Mouse (Mus musculus): ENCODE data around the gene Polr3h.
A peak's percentile ranks its signal among the peaks of the same experiment; 100 is the strongest.
"Not testable (repeated sequence)": the region's sequence is repeated elsewhere in the genome, so short reads cannot be mapped to it uniquely, and the experiment has no call there.

Polr3h gene

DNA sequence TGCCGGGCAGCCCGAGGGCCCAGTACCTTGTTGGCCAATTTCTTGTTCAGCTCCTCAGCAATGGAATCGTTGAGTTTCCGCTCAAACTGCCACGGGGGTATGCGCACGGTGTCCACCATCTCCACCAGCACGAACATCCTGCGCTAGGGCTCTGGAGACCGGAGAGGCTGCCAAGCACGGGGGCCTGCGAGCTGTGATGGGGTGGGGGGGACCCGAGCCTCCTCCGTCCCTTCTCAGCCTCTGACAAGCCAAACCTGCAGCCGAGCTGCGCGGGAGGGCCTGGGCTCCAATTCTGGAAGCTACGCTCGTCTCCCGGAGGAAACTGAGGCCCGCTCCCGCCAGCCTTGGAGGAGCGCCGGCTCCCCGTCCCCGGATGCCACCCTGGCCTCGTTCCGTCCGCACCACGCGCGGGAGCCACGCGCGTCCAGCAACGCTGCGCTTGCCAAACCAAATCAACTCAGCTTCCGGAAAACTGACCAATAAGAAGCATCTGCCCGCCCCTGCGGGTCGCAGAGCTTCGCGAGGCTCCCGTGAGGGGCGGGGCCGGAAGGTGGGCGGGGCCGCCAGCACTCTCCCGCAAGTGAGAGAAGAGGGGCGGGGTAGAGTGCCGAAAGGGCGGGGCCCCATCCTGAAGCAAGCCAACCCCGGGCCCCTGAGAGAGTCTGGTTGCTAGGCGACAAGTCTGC lies at the start of gene Polr3h:
TSS of gene Polr3h (minus strand) at position 481 of the 686 bp plus-strand sequence.
- peak; percentile 97 to 98 for DNase-seq

DNA sequence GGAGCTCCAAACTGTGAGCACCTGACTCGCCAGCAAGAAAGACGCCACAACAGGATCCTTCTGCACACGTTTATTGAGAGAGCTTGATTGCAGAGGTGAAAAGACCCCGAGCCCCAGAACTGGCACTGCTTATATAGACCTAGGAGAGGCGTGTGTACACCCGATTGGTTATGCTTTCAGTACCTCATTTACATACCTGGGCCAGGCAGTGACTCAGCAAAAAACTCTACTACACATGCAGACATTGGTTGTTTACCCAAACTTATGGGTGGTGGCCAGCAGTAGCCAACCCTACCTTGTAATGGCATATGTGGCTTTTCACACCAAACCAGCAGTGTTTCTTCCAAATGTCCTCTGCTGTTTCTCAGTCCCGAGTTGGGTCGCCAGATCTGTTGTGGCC lies 49.1 kb upstream of the Polr3h start:
- not testable (repeated sequence) for DNase-seq

DNA sequence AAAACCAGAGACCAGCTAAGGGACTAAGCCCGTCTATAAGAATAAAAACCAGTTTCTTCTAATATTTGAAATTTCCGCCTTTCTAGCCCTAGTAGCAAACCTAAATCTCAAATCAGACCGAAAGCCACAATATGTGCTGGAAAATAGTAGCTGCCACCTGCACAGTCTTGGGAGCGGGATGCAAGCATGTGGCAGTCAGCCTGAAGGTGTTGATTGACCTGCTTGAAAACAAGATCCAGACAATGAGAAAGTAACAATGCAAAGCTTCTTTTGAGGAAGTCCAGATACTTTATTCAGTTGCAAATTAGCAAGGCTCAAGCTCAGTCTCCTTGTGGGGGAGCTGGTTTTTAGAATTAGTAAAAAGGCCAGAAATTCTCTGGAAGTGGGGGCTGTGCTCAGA lies 44.5 kb upstream of the Polr3h start:
- not testable (repeated sequence) for DNase-seq

DNA sequence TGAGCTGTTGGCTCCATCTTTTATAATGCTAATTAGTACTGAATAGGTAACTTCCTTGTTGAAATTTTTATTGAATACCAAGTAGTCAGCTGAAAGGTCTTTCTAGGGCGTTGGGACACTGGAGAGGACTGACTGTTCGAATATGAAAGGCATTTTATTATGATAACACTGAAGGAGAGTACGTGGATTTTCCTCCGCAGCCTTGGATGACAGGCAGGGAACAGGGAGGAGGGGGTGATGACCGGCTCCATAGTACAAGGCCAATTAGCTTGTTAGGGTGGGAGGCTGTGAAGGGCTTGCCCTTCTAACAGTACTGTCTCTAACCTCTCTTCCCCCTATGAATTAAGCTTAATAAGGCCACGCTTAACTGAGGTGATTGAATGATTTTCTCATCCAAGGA lies 43.6 kb upstream of the Polr3h start:
- DNase-seq = not testable (repeated sequence)

DNA sequence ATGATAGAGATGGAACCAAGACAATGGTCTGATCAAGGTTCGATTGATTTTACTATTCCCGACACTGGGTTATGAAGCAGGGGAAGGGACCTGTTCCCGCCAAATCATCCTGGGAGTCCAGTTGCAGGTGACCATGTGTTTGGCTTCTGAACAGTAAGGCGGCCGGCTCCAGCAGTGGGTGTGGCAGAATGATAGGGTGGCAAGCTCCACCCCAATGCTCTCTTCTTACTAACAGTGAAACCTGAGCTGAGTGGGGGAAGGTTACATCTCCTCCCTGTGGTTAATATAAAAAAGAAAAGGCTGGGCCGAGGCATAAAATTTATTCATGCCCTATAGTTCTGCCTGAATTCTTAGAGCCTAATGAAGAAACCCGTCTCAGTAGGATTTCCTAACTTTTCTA lies 43.1 kb upstream of the Polr3h start:
- no peak for DNase-seq

DNA sequence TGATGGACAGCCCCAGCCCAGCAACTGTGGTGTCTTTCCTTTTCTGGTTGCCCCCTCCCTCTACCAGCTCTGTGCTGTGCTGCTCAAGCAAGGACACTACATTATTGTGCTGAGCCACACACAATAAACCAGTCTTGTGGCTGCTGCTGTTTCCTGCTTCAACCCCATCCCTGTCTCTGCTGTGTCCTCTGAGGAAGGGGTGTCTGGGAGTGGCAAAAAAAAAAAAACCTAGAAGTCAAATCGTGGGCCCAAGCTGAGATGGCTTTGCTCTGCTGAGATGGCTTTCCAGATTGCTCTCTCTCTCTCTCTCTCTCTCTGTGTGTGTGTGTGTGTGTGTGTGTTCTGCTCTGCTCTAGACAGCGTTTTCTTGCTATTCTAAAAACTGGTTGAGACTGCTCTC lies 42.4 kb upstream of the Polr3h start:
- no peak for DNase-seq

DNA sequence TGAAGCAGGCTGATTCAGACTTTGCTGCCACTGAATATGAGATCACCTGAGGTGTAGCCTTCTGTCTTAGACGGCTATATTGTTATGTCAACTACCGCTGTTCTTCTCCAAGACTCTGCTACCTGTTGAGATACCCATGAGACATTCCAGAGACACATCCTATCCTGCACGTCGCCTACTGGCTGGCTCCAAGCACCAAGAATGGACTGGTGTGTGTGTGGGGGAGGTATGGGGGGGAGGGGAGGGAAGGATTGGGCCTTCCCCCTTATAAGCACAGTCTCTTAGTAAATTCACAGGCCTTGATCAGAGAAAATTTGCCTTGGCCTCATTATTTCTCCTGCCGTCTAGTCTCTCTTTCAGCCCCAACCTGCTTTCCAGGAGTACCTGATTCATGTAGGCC lies 41.8 kb upstream of the Polr3h start:
- no peak for DNase-seq

DNA sequence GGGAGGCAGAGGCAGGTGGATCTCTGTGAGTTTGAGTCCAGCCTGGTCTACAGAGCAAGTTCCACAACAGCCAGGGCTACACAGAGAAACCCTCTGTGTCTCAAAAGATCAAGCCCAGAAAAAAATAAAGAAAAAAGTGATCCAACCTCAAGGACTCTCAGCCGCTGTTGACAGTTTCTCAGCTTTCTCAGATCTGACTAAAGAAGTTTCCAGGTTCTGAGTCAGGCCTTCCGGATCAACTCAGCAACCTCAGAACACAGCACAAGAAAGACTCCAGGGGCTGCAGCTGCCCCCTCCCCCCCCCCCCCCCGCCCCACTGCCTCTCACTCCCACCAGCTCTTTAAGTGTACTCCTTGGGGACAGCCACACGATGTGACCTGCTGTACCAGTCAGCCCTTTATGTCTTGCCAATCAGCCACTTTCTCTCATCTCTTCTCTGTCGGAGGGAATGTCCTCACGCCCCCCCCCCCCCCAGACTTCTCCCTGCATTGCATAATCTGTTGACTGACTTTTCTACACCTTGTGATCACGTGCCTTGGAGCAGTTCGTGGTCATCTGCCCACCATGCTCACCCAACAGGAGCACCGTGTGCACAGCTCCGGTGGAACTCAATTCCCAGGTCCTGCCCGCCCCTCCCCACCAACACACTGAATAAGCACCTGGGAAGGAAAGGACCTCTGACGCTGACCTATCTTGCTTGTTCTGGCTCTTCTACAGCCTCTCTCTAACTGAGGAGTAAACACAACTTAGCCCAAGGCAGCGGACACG lies 40.2 kb upstream of the Polr3h start:
- no peak for DNase-seq

DNA sequence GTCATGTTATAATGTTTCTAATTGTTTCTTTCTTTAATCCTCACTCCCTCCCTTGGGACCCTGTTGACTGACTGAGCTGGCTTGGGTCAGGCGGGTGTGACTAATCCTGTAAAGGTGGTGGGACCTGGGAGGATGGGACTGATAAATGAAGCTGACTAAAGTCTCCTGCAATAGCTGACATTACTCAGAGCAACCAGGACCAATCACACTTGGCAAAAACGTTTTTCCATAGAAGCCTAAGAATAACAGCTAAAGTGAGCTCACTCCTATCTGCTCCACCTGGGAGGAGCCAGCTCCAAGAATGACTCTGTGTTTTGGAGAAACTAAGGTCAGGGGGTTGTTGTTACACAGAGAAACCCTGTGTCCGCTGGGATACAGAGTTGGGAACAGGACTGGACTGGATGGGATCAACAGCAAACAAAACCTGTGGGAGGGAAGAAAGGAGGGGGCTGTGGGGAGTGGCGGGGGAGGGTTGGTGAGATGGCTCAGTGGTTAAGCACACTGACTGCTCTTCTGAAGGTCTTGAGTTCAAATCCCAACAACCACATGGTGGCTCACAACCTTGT lies 39.0 kb upstream of the Polr3h start:
- DNase-seq = no peak

DNA sequence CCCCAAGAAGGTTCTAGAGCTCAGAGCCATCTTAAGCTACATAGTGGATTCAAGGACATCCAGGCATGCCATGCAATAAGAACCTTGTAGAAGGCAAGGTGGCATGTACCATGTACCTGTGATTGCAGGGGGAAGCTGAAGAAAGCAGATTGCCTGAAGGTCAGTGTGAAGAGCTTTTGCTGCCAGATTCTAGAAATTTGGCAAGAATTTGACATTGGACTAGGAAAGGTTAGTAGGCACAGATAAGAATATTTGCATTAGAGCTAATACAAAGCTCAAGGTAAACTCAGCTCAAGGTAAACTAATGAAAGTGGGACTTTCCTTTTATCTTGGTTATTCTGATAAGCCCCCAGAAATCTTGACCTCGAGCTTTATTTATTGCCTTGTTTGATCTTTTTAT lies 38.2 kb upstream of the Polr3h start:
- no peak for DNase-seq

DNA sequence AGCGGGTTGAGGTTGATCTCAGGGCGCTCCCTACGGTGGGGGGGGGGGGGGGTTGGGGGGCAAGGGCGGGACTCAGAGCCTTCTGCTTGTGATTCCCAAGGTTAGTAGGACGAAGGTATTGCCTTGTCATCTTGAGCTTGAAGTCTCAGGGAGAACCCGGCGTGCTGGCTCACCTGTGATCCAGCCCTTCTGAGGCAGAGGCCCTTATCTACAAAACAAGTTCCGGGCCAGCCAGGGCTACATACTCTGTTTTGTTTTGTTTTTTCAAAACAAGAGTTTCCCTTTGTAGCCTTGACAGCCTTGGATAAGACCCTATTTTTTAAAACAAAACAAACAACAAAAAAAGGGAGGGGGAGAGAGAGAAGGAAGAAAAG lies 35.0 kb upstream of the Polr3h start:
- no peak for DNase-seq

DNA sequence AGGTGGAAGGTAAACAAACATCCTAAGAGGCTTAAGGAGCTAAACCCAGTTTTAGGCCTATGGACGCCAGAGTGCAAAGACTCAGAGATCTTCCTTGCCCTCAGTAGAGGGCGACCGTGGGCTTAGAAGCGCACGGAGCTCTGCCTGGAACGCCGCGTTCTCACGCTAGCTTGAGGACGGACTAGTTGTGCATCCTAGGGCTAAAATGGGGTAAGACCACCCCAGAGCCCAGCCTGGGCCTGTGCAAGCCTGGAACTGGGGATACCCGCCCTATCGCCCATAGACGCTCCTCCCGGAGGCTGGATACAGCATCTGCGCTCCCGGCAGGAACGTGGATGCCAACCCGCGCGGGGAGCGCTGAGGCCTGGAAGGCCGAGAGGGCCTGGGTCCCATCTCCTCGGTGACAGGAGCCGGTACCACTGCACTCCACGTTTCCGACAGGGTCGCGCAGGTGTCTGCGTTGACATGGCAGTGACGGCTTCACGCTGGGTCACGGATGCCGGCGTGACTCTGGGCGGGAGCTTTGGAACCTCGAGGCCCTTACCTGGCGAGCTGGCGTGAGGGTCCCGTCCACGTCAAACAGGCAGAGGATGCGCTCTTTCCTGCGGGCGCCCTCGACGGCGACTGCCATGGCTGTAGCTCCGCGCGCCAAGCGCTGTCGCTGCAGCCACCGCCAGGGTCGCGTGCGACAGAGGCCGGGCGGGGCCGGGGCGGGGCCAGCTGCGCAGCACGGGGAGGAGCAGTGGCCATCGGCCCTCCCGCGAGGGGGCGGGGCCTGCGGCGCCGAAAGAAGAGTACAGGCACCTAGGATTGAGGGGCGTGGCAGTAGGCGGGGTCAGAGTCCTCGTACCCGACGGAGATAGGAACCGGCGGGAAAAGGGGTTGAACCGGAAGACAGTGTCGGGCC lies 34.4 kb upstream of the Polr3h start, which contains the start of gene Pmm1:
TSS of gene Pmm1 (minus strand) at position 760 of the 907 bp plus-strand sequence.
- peak; percentile 99 to 100 for DNase-seq

DNA sequence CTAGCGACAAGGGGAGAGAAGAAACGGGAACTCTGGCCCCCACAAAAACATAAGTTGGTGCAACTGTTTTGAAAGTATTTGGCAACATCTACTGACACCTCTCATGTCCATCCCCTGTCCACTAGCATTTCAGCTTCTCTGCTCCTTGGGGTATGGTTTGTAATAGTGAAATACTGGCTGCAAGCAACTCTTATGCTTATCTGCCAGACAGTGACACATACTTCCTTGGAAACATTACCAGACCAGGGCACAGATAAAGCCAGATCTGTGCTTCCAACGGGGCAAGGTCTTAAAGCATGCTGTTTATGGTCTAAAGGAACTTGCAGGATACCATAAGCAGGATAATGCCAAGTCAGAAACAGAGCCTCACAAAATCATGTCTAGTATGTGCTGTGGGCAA lies 32.9 kb upstream of the Polr3h start:
- DNase-seq = no peak

DNA sequence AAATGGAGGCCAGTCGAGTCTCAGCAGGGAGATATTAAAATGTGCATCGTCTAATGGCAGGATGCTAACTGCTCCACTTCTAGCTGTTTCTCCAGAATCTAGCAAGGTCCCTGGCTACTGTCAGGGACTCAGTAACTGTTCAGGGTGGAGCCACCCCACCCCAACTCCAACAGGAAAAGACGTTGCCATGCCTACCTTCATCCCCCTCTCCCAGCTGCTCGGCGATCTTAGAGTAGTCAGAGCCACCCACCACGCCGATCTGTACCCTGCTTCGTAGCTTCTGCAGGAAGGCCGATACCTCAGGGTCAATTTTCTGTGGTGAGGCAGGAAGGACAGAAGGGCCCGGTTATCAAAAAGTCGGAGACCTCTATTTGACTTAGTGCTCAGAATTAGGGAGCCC lies 31.6 kb upstream of the Polr3h start:
- DNase-seq = no peak

DNA sequence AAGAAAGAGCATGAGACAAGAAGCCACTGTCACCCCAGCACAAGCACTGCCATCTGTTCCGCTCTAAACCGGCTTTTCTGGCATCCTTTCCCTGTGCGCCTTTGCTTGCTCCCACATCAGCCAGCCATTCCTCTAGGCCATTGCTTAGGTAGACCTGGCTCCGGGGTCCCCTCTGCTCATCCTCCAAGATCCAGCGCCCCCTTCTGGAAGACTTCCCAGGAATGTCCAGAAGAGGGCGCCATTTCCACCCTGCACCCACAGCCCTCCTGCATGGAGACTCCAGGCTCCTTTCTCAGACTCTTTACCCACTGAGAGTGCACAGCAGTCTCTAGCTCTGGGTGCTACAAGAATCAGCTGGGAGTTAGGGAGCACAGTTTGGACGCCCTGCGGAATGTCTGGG lies 30.4 kb upstream of the Polr3h start:
- peak; percentile 69 to 80 for DNase-seq

DNA sequence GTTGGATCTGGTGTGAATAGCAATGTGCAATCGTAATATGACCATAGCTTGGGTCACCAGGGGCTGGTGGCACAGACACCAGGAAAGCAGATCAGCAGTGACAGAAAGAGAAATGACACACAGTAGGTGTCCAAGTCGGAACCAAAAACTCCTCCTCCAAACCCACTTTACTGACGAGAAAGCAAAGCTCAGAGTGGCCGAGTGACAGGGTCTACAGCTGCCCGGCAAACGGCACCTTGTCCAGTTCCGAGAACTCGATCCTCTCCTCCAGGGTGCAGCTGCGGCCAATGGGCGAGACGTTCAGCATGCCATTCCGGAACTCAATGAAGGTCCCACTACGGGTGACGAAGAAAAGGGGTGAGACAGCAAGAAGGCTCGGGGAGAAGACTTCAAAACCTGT lies 29.4 kb upstream of the Polr3h start:
- no peak for DNase-seq

DNA sequence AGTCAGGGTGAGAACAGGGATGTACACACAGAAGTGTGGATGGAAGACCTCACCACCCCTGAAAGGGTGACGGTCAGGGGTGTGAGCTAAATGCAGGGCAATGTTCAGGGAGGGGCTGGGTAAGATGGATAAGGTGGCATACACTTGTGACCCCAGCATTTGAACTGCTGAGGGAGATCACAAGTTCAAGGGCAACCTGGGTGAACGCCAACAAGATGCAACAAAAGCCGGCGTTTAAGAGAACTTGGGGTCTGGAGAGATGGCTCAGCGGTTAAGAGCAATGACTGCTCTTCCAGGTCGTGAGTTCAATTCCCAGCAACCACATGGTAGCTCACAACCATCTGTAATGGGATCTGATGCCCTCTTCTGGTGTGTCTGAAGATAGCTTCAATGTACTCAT lies 28.7 kb upstream of the Polr3h start:
- peak in 1 of 2 experiments; percentile 36 for DNase-seq

DNA sequence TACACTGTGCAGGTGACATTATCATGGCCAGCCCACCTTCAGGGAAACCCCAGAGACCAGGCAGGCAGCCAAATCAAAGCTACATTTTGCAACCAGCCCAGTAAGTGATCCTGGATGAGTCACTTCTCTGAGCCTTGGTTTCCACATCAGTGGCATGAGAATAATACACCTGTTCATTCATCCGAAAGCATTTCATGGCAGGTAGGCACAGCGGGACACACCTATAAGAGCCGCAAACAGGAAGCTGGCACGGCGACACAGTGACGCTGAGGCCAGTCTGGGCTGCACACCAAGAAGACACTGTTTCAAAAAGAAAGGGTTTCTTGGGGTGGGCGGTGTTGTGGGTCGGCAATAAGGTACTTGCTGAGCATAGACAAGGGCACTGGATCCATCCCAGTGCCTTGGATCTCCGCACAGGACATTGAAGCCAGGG lies 28.1 kb upstream of the Polr3h start:
- peak; percentile 76 to 79 for DNase-seq

DNA sequence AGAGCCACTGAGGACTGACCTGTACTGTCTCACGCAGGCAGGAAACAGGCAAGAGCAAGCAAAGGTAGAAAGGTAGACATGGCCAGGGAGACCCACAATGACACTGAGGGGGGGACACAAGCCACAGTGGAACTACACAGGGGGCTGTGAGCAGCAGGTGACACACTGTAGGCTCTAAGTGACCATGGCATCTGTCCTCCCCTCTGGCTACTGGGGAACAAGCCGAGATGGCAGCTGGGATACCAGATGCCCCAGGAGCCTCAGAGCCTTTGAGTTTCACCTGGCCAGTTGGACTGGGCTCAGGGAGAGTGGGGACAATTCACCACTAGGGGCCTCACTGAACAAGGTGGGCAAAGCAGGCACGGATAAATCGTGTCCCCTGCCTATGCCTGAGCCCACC lies 26.3 kb upstream of the Polr3h start:
- DNase-seq = peak in 1 of 2 experiments; percentile 37

DNA sequence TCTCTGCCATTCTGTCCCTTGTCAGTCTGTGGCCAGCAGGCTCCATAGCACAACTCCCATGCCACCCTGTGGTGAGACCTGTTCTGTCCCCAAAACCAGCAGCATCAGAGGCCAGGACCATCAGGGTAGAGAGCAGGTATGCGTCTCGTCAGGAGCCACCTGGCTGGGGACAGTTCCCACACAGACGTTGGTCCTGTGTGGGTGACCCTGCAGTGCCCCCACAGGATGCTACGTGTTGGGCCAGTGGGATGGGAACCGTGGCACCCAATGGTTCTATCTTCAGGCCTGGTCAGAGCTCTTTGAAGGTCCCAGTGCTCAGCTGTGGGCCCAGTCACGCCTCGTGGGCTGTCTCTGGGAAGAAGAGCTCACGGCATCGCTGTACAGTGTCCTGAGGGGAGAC lies 25.1 kb upstream of the Polr3h start:
- no peak for DNase-seq

DNA sequence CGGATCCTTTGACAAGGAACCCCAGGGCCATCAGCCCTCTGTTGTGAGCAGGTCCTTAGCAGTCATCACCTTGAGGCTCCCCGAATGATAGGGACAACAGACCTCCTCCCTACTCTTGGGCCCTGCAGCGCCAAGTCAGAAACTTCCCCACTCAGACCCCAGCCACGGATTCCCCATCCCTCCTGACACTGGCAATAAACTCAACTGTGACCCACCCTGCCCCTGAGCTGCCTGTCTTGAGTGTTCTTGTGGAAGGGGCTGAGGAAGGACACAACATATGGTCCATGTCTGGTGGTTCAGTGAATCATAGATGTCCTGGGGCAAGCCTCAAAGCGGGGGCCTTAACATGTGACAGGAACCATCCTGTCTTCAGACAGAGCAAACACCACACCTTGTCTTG lies 24.7 kb upstream of the Polr3h start:
- no peak for DNase-seq

DNA sequence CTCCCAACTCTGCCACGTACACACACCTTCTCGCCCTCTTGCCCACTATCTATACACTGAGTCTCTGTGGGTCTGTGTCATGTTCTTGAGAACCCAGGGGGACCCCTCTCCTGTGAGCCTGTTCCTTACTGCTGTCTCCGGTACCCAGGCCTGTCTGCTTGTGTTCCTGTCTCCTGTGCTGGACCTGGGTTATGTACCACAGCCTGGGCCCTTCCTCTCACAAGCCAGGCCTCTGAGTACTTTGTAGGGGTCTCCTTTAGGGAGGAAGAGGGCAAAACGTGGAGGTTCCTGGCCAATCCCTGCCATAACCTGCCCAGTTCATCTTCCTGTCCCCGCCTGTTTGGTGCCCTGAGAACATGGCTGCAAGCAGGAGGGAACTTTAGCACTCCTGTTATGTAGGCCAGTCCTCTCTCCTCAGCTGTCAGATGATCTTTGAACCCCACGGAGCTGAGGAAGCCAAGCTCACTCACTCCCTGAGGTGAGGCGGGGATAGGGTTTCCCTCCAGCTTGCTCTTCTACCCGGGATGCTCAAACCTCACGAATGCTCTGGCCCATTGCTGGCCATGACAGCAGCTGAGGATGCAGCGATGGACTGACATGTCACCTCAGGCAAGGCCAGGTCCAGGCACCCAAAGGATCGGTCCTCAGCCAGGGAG lies 23.6 kb upstream of the Polr3h start:
- no peak for DNase-seq

All from cerebellum, postnatal 14 days (tissue).